Mouse (Mus musculus) heart, postnatal 14 days (tissue): ENCODE results near the gene Obscn. TPM values are rescaled to one million over a fixed set of nuclear protein-coding genes. Genes with fewer than 3 reads are reported as not detected.

ENCODE experiments used
- DNase-seq, 2 experiments: peaks; one replicate each; pipeline ENCODE4 v3.0.0; 2021 to 2022
- intact Hi-C: fragments of 180-260 bp; cut with DNase I; formaldehyde crosslinking; loops from one replicate; pipeline ENCODE4 v1.15.1; 2025
- long read RNA-seq, 2 experiments: library from polyadenylated mRNA; stranded (forward); transcript quantifications; one replicate each; pipeline ENCODE4 v2.0.0; 2021
- total RNA-seq, 2 experiments: library from RNA; stranded (reverse); gene quantifications; 2 replicates each; pipeline ENCODE4 v1.2.3; 2021

The Obscn gene
- total RNA-seq: 100 to 1,000 TPM; 506 to 513 TPM
- long read RNA-seq, experiment 1, partial matches to known transcripts: 145 of 1,023 reads
- long read RNA-seq, experiment 1, other reads (novel, unspliced or antisense): 878 of 1,023 reads
- long read RNA-seq, experiment 2, partial matches to known transcripts: 118 of 912 reads
- long read RNA-seq, experiment 2, other reads (novel, unspliced or antisense): 794 of 912 reads

DNA sequence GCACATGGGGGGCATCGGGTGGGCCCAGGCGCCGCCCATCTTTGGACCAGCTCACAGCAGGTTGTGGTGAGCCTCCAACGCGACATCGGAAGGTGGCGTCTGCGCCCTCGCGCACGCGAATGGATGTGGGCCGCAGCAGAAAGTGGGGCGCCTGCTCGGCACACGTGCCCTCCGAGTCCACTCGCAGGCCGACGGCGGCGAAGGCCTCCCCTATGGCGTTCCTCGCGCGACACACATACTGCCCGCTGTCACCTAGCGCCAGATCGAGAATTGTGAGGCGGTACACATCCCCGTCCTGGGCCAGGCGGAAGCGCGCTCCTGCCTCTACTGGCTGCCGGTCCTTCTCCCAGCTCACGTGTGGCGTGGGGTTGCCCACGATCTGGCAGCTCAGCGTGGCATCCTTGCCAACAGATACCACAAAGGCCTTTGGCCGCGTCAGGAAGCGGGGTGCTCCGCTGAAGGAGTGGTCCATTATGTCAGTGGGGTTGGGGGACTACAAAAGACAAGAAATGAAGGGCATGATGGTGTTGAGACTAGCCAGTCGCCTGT, at the start of gene Obscn:
Obscn (minus strand) TSS at position 499 of the 549 bp plus-strand sequence.
- intact Hi-C loops: no loop called here
- DNase-seq: peak in 1 of 2 experiments; percentile 26

- no peak for DNase-seq
- intact Hi-C loops: no loop called here
These were observed 49.3 kb upstream of the Obscn start for GRCm38 (mm10) chr11:59185490-59185889.

DNA sequence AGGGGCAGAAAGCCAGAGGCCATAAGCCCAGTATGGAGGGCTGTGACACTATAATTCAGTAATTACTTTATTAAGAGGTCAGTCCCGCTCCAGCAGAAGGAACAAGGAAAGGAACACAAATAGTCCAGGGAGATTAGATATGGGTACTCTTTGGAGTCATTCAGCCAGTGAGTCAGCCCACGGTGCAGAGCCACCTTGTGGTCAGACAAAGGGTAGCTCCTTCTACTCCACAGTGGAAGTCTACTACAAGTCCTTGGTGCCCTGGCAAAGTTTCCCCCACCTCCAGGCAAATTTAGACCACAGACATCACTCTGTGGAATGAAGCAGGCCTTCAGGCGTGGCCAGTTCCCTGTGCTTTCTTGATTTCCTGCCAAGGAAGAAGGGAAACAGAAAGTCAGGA, 47.6 kb upstream of the Obscn start:
- peak; percentile 68 to 73 for DNase-seq
- intact Hi-C loops: loop anchor here (1.0 to 5.0 kb wide), 3 partner anchors 21 to 227 kb away; partner anchors contain the start of gene Iba57

- intact Hi-C loops: loop anchor here (1.0 to 5.0 kb wide), 3 partner anchors 20 to 226 kb away; partner anchors contain the start of gene Iba57
These were observed 46.7 kb upstream of the Obscn start, which contains the start of gene Gjc2 for GRCm38 (mm10) chr11:59182864-59183331. Gene Gjc2, minus strand, starts transcription at chr11:59183213.

GRCm38 (mm10) chr11:59176921-59177320, 40.7 kb upstream of the Obscn start:
- intact Hi-C loops: no loop called here
- no peak for DNase-seq

More at GRCm38 (mm10) chr11:59182864-59183331, 46.7 kb upstream of the Obscn start, which contains the start of gene Gjc2:
- peak; percentile 79 for DNase-seq

GRCm38 (mm10) chr11:59176475-59176874, 40.3 kb upstream of the Obscn start:
- DNase-seq: no peak
- intact Hi-C loops: no loop called here

DNA sequence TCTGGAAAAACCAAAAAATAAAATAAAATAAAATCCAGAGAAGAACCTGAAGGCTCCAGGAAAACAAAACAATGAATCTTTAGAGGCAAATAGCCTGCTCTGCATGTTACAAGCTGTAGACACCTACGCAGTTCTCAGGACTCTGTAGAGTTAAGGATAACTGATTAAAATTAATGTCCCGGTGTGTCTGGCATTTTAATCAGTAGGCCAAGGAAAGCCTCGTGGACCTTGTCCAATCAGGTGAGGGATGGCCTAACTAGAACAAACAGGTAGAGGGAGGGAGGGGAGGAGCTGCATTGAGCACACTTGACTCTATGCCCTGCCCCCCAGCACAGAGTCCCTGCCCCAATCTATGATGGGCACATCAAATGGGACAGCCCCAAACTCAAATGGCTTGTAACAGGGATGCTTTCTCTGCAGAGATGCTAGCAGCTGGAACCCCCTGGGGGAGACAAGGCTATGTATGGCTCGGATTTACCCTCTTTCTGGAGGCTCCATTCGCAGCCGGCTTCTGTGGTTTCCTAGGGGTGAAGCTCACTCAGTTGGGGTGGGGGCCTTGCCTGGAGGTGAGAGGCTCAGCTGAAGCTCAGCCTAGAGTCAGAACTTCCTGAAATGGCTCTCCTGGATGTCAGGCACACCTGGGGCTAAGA, 38.1 kb upstream of the Obscn start:
- no peak for DNase-seq
- intact Hi-C loops: no loop called here

GRCm38 (mm10) chr11:59170549-59170948, 34.3 kb upstream of the Obscn start:
- no peak for DNase-seq
- intact Hi-C loops: no loop called here

GRCm38 (mm10) chr11:59169807-59170206, 33.6 kb upstream of the Obscn start:
- intact Hi-C loops: no loop called here
- DNase-seq: no peak

- intact Hi-C loops: no loop called here
- DNase-seq: no peak
These were observed 29.5 kb upstream of the Obscn start for GRCm38 (mm10) chr11:59165616-59166241.

GRCm38 (mm10) chr11:59164384-59164783, 28.2 kb upstream of the Obscn start:
- no peak for DNase-seq
- intact Hi-C loops: no loop called here

- DNase-seq: peak; percentile 95 to 98
- intact Hi-C loops: loop anchor here (1.0 kb wide), 1 partner anchor 20 kb away; the partner anchor contains the start of gene Gjc2
These were observed 27.3 kb upstream of the Obscn start, which contains the start of gene Iba57 for GRCm38 (mm10) chr11:59163255-59164236. Gene Iba57, minus strand, starts transcription at chr11:59163739.

GRCm38 (mm10) chr11:59162443-59163254, 26.4 kb upstream of the Obscn start:
- intact Hi-C loops: loop anchor here (1.0 kb wide), 1 partner anchor 21 kb away; the partner anchor contains the start of gene Gjc2
- DNase-seq: no peak

- DNase-seq: peak; percentile 58 to 73
- intact Hi-C loops: no loop called here
These were observed 25.2 kb upstream of the Obscn start for GRCm38 (mm10) chr11:59161398-59161797.

GRCm38 (mm10) chr11:59159558-59159957, 23.4 kb upstream of the Obscn start:
- DNase-seq: no peak
- intact Hi-C loops: no loop called here

DNA sequence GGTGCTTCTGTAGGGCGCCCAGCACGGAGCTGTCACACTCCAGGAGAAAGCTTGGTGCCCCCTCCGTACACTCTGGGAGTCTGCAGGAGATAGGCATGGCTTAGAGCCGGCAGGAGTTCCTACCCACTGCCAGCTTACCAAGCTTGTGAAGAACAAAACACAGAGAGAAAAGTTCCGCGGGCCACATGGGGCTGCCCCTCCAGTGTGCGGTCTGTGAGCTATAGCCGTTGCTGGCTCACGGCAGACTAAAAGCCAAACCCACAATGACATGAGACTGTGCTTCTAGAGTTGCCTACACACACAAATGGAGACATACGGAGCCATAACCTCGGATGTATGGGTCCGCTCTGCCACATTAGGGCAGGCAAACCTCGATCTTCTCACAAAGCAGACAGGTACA, 22.9 kb upstream of the Obscn start:
- no peak for DNase-seq
- intact Hi-C loops: no loop called here

DNA sequence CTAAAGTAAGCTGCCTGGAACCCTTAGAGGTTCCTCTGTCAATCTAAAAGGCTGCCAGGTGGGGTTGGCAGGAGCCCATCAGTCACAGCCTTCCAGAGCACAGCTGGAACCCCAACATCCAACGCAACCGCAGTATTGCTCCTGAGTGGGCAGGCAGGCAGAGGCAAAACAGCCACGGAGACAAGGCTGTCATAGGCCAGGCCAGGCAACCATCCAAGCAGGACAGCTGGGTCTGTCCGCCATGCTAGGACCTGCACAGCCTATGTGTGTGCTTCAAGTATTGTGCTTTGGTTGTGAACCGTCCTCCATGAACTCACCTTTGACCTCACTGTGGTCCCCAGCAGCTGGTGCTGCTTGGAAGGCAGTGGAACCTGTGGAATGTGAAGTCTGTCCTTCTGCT, 19.7 kb upstream of the Obscn start:
- intact Hi-C loops: no loop called here
- no peak for DNase-seq

DNA sequence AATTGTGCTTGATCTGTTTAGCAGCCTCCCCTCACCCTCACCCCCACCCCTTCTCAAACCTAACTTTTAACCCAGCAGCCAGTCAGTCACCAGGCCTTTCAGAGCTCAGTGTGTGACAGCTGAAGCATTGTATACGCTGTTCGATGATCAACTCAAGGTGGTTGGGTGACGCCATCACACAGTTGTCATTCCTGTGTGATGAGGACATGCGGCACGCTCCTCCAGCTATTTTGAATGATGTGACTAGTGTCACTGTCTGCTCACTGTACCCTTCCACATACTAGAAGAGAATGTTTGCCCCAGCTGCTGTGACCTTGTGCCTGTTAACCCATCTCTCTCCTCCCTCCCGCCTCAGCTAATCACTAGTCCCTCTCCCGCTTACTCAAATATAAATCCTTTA, 18.0 kb upstream of the Obscn start:
- intact Hi-C loops: no loop called here
- no peak for DNase-seq

DNA sequence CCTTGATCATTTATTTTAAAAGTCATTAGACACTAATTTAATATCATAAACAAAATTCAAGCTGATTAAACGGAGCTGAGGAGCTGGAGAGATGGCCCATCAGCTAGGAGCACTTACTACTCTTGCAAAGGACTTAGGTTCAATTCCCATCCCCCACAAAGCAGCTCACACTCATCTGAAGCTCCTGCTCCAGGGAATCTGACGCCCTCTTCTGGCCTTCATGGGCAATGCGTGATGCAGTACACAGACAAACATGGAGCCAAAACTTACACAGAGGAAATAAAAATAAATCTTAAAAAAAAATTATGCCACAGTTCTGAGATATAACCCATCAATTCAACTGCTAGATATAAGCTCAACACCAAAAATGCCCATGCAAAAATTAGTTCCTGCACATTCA, 15.5 kb upstream of the Obscn start:
- intact Hi-C loops: no loop called here
- no peak for DNase-seq
